Mouse (Mus musculus): ENCODE data around the gene Ppip5k1. TPM values are rescaled to one million over a fixed set of nuclear protein-coding genes. Genes with fewer than 3 reads are reported as not detected.
A peak's percentile ranks its signal among the peaks of the same experiment; 100 is the strongest.

The Ppip5k1 gene
- total RNA-seq, 2 experiments from 2014 or later, result 106 to 109 TPM

DNA sequence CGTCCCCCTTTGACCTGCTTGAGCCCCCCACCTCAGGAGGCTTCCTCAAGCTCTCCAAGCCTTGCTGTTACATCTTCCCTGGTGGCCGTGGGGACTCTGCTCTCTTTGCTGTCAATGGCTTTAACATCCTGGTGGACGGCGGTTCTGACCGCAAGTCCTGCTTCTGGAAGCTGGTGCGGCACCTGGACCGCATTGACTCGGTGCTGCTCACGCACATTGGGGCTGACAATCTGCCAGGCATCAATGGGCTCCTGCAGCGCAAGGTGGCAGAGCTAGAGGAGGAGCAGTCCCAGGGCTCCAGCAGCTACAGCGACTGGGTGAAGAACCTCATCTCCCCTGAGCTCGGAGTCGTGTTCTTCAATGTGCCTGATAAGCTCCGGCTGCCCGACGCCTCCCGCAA is 55.7 kb downstream of the Ppip5k1 start:
- DNase-seq (ENCODE audit: low spot score in 2 of 2), result peak in 1 of 2 experiments; percentile 15

DNA sequence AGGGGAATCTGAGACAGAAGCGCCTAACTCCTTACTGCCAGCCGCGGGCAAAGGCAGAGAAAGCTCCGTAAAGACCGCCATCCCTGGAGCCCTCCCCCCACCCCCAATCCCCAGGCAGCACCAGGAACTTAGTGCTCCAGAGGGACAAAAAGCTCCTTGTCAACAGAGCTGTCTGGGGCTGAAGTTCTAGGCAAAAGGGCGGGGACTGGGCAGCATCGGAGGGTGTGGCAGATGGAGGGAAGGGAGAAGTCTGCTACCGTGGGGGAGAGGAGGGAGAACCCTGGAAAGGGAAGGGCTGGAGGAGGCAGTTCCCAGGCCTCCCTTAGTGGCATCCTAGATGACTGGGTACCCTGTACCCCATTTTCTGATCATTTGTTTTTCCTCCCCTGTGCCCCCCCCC is 57.1 kb downstream of the Ppip5k1 start:
- peak in 1 of 2 experiments; percentile 39 for DNase-seq (ENCODE audit: low spot score in 2 of 2)

- peak in 1 of 2 experiments; percentile 27 for DNase-seq (ENCODE audit: low spot score in 2 of 2)
Observed at GRCm38 (mm10) chr2:121297701-121298100, 57.5 kb downstream of the Ppip5k1 start.

DNA sequence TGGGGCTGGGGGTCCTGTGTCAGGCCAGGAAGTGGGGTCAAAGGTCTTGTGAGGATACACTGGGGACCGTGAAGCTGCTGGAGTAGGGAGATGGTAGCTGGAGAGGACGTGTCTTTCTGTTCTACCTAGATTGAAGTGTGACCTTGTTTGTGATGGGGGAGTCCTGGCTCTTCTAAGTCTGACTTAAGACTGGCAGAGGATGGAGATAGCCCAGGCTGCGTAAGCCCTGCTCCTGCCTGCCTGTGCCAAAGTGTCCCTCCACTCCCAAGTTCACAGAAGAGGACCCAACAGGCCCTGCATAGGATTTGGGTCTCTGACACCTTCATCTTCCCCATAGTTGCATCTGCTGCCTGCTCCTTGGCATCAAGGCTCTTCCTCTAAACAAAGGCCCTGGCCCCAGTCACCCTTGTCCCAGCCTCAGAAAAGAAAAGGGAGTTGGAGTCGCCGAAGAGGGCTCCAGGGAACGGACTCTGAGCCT is 58.4 kb downstream of the Ppip5k1 start:
- DNase-seq (ENCODE audit: low spot score in 2 of 2), result peak in 1 of 2 experiments; percentile 12

- peak in 1 of 2 experiments; percentile 77 for DNase-seq (ENCODE audit: low spot score in 2 of 2)
Observed at GRCm38 (mm10) chr2:121295608-121296571, 59.3 kb downstream of the Ppip5k1 start.

GRCm38 (mm10) chr2:121294753-121295607 is 60.2 kb downstream of the Ppip5k1 start:
- peak; percentile 70 to 82 for DNase-seq (ENCODE audit: low spot score in 2 of 2)

DNA sequence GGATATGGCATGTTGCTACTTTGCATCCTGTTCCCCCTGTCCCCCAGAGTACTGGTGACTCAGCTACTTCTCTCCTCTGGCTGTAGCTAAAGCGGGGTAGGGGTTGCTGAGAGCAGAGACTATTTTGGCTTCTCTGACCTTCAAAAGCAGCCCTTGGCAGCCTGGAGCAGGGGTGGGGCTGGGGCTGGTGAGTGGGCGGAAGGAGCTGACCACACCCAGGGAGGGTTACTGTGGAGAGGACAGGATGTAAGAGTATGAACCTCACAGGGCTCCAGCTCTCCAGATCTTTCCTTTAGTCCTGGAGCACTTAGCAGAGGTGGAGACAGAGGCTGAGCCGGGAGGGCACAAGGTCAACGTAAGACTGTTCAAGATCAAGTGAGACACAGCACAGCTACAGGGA is 61.0 kb downstream of the Ppip5k1 start:
- peak in 1 of 2 experiments; percentile 19 for DNase-seq (ENCODE audit: low spot score in 2 of 2)

GRCm38 (mm10) chr2:121292316-121293013 is 62.7 kb downstream of the Ppip5k1 start:
- DNase-seq (ENCODE audit: low spot score in 2 of 2), result no peak

DNA sequence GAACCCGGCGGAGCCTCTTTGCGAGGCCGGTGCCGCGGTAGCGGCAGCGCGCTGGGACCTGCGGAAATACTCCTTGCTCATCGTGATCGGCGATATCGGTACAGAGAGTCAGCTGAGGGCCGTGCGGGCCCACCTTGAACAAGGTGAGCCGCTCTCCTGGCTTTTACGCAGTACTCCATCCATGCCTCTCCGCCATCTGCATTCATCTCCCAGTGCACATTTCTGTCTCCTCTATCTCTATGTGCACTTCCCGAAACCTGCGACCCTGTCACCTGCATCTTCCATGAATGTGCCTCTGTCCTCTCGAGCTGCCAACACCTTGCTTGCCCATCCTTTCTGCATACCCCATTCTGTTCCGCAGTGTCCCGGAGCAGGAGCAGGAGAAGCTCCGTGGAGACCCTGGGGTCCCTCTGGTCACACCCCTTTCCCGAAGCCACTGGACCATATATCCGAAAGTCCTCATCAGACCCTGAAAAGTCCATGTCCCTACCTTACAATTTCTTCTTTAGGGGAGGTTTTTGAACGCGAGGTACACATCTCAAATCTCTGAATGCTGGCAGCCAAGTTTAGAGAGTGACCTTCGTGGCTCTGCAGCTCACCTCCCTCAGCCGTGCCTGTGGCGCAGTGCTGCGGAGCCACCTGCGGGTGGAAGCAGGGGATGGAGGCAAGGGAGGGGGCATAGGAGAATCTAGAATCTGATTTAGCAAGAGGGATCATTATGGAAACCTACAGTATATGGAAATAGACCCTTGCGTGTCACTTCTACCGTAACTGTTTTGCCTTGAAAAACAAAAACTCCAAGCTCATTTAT is 65.3 kb downstream of the Ppip5k1 start:
- peak in 1 of 2 experiments; percentile 23 for DNase-seq (ENCODE audit: low spot score in 2 of 2)

GRCm38 (mm10) chr2:121288901-121289729 is 66.1 kb downstream of the Ppip5k1 start, which contains the start of gene Map1a:
TSS of gene Map1a (plus strand) at chr2:121289600.
- peak; percentile 97 to 99 for DNase-seq (ENCODE audit: low spot score in 2 of 2)

DNA sequence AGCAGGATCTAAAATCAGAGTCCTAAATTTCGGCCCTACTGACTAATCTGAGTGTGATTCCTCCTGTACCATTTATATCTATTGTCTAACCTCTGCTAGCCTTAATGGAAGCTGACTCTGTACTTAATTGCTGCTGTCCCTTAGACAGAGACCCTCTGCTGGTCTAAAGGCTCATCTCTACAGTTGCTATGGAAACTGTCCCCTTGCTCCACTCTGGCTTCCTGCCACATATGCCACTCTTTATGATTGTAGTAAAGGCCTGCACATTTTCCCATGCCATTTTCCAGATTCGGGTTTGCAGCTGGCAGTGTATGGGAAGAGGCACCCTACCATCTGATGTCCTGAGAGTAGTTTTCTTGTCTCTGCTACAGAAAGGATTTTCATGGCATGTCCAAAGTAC is 67.3 kb downstream of the Ppip5k1 start:
- DNase-seq (ENCODE audit: low spot score in 2 of 2), result no peak

DNA sequence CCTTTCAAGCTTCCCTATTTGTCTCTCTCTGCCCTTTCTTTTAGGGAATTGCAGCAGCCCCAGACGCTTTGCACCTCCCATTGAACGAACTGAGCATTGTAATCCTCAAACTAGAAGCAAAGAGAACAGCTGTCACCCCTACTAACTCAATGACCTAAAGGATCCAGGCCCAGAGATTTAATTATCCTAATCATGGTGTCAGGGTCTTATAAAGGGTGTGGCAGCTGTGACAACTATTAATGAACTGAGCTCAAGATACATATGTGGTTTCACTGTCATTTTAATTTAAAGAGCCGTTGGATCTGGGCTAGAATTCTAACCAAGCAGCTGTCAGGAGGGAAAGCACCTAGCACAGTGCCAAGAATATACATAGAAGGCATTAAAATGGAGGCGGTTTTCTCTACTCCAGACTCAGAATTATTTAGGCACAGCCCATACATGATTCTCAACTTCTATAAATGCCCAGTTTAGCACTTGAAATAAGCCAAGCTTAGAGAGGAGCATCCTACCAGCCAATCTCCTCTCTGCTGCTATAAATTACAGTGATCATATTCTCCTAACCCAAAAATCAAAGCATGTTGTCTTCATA is 83.2 kb downstream of the Ppip5k1 start:
- peak in 1 of 2 experiments; percentile 13 for DNase-seq (ENCODE audit: low spot score in 2 of 2)

- peak; percentile 94 to 98 for DNase-seq (ENCODE audit: low spot score in 2 of 2)
Observed at GRCm38 (mm10) chr2:121271236-121271927, 83.8 kb downstream of the Ppip5k1 start, which contains the start of gene Trp53bp1. TSS of gene Trp53bp1 (minus strand) at chr2:121271407.

- no peak for DNase-seq (ENCODE audit: low spot score in 2 of 2)
Observed at GRCm38 (mm10) chr2:121270521-121271235, 84.5 kb downstream of the Ppip5k1 start.

DNA sequence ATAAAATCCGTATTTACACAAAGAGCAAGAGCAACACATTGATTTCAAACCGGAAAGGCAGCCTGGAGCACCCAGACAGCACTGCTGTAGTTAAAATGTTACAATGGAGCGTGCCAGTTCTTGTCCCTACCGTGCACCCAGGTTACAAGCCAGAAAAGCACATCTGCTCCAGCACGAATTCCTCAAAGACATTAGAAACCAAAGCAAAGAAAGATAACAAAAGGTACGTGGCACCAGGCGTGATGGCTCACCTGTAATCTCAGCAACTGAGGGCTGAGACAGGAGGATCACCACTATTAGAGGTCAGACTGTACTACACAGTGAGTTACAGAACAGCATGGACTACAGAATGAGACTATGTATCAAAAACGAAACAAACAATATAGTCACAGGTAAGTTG is 86.8 kb downstream of the Ppip5k1 start:
- DNase-seq (ENCODE audit: low spot score in 2 of 2), result no peak

Data from layer of hippocampus, adult 18-20 months (tissue).